1 mouse cellular context compared by ENCODE assay signal in genomic region chr11:94653663-94654436, GRCm38 (mm10).
TF ChIP-seq lines count a peak whose summit lies in the region.

Gene Mrpl27 (plus strand): TSS chr11:94653767.
Gene Eme1 (minus strand): TSS chr11:94653964.

TF ChIP-seq in CH12.LX, 34 proteins besides CTCF, POLR2A, EP300 and RAD21 (continued from another document):
- TF ChIP-seq ZKSCAN1 (IDR thresholded peaks at IDR 0.05; ENCODE audit: borderline replicate concordance, low read depth, low read length) (no peak; the same call in 1 of the 2 replicates), PAX5 (IDR thresholded peaks at IDR 0.05; ENCODE audit: low read length) (no peak), GABPA (IDR thresholded peaks at IDR 0.05; ENCODE audit: insufficient replicate concordance, low read depth, low read length) (no peak; the same call in 1 of the 2 replicates), RCOR1 (conservative IDR thresholded peaks at IDR 0.05; ENCODE audit: low read depth, low read length) (peak; percentile 81; the same call in 1 of the 2 replicates), MEF2A (IDR thresholded peaks at IDR 0.05; ENCODE audit: borderline replicate concordance, low read depth, low read length) (peak; percentile 79), ZNF384 (IDR thresholded peaks at IDR 0.05; ENCODE audit: low read depth, low read length) (0 out of 2 replicates have a peak, but pooled peaks have one; percentile 16), POLR2AphosphoS2 (IDR thresholded peaks at IDR 0.05; ENCODE audit: low read depth, low read length) (peak; percentile 94), JUND (conservative IDR thresholded peaks at IDR 0.05; ENCODE audit: low read depth, low read length) (peak; percentile 22; the same call in 1 of the 2 replicates), SIN3A (IDR thresholded peaks at IDR 0.05; ENCODE audit: low read length) (peak; percentile 100), SMC3 (IDR thresholded peaks at IDR 0.05; ENCODE audit: low read depth, low read length) (no peak), HCFC1 (IDR thresholded peaks at IDR 0.05; ENCODE audit: low read depth, low read length) (peak; percentile 93), MAX (IDR thresholded peaks at IDR 0.05; ENCODE audit: low read length) (peak; percentile 96), JUN (IDR thresholded peaks at IDR 0.05; ENCODE audit: insufficient read depth, low read depth, low read length) (no peak), MAZ (IDR thresholded peaks at IDR 0.05; ENCODE audit: low read depth, low read length) (peak; percentile 41; the same call in 1 of the 2 replicates), NRF1 (IDR thresholded peaks at IDR 0.05; ENCODE audit: low read depth, low read length) (peak; percentile 71), BHLHE40 (IDR thresholded peaks at IDR 0.05; ENCODE audit: low read depth, low read length) (peak; percentile 96), TBP (conservative IDR thresholded peaks at IDR 0.05; ENCODE audit: low read depth, low read length) (peak; percentile 28; the same call in 1 of the 2 replicates), ZMIZ1 (IDR thresholded peaks at IDR 0.05; ENCODE audit: low read depth, low read length) (peak; percentile 86), NELFE (IDR thresholded peaks at IDR 0.05; ENCODE audit: low read depth, low read length) (peak; percentile 97), MYC (IDR thresholded peaks at IDR 0.05; ENCODE audit: low read depth, low read length) (peak; percentile 77)
TF ChIP-seq in CH12.LX: peak in this region for 26.
